Mouse (Mus musculus): ENCODE results near the gene Mfsd6. TPM values are rescaled to one million over a fixed set of nuclear protein-coding genes. Genes with fewer than 3 reads are reported as not detected.
A peak's percentile ranks its signal among the peaks of the same experiment; 100 is the strongest.

Mfsd6 gene
- 1 to 10 TPM; 6.2 to 7.6 TPM for total RNA-seq (2021)
- long read RNA-seq, experiment 1, full-length matches to known transcripts: 8 of 12 reads
- long read RNA-seq, experiment 1, partial matches to known transcripts: 0 of 12 reads
- long read RNA-seq, experiment 1, other reads (novel, unspliced or antisense): 4 of 12 reads
- long read RNA-seq, experiment 2, full-length matches to known transcripts: 4 of 11 reads
- long read RNA-seq, experiment 2, partial matches to known transcripts: 2 of 11 reads
- long read RNA-seq, experiment 2, other reads (novel, unspliced or antisense): 5 of 11 reads

GRCm38 (mm10) chr1:52727056-52727900 lies at the start of gene Mfsd6:
Gene Mfsd6, minus strand, starts transcription at chr1:52727462.
- peak; percentile 22 to 49 for DNase-seq (ENCODE audit: low spot score in 2 of 2)

- DNase-seq (ENCODE audit: low spot score in 2 of 2): no peak
Observed at GRCm38 (mm10) chr1:52765176-52766111, 38.2 kb upstream of the Mfsd6 start.

GRCm38 (mm10) chr1:52763894-52764809 lies 36.9 kb upstream of the Mfsd6 start:
- no peak for DNase-seq (ENCODE audit: low spot score in 2 of 2)

DNA sequence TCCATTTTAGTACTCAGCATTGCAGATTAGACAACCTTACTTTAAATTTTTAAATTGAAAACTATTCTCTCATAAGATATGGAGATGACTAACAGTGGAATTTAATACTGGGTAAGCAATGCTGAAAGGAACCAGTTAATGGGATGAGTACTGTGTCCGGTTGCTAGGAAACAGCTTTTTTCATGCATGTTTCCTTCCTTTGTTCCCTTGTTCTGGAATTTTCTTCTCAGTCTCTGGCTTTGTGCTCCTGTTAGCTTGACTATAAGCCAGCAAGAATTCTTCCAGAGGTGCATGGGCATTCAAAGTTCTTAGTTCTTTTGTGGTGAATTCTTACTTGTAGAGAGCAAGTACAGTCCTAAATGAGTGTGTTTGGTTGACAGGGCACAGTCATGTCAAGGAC lies 30.9 kb upstream of the Mfsd6 start:
- DNase-seq (ENCODE audit: low spot score in 2 of 2): no peak

DNA sequence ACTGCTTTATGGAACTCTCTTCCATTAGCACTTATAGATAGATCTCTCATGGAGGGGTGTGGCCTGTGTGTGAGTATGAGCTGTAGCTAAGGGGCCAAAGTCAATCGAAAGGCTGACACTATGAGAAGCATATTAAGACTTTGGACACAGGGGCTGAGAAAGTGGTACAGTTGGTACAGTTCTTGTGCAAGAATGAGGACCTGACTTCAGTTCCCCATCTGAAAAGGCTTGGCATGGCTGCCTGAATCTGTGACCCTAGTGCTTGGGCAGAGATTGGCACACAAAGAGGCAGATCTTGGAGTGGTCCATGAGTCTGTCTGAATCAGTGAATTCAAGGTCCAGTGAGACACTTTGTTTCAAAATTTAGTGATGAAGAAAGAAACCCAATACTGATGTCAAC lies 27.1 kb upstream of the Mfsd6 start:
- no peak for DNase-seq (ENCODE audit: low spot score in 2 of 2)

DNA sequence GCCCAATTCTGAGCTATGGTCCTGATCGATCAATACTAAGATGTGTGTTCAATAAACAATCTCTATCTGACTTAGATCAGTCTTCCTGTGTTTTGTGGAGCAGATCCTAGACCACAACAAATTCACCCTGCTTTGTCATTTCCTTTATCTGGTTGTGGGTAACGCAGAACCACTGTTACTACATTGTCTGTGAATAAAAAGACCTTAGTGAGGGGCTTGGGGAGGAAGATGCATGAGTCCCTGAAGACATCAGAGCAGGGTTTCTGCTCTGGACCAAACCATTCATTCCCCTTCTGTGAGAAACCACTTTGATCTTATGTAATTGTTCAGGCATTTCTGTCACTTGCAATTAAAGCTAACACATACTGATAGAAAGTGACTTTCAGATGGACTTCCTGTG lies 26.6 kb upstream of the Mfsd6 start:
- DNase-seq (ENCODE audit: low spot score in 2 of 2): no peak

GRCm38 (mm10) chr1:52752706-52753105 lies 25.4 kb upstream of the Mfsd6 start:
- no peak for DNase-seq (ENCODE audit: low spot score in 2 of 2)

DNA sequence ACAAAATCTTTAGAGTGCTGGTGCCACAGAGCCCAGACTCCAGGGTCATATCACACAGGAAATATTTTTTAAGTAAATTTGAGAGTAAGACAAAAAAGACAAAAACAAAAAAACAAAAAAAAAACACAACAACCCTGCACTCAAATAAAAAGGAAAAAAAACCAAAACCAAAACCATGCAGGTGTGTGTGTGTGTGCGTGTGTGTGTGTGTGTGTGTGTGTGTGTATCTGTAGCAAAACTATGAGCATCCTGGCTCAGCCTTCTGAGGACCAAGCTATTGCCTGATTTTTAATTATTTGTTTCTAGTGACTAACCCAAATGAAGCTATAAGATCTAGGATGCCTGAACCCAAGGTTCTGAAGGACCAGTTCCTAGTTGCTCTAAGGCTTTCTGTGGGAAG lies 24.4 kb upstream of the Mfsd6 start:
- no peak for DNase-seq (ENCODE audit: low spot score in 2 of 2)

DNA sequence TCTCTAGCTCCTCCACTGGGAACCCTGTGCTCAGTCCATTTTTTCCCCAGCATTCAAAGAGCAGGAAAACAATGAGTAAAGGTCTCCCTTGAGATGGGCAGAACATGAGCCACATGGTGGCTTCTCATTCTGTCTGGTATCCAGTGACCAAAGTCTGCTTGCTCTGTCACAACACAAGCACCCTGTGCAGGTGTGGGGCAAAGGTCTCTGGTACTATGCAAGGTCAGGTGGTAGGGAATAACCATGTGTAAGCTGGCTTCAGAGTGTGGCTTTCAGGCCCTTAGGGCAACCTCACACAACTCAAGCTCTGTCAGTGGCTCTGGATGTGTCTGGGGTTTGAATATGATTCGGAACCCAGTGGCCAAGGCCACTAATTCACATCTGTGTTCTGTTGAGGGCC lies 22.7 kb upstream of the Mfsd6 start:
- DNase-seq (ENCODE audit: low spot score in 2 of 2): no peak

GRCm38 (mm10) chr1:52748260-52748659 lies 21.0 kb upstream of the Mfsd6 start:
- DNase-seq (ENCODE audit: low spot score in 2 of 2): peak; percentile 33 to 51

DNA sequence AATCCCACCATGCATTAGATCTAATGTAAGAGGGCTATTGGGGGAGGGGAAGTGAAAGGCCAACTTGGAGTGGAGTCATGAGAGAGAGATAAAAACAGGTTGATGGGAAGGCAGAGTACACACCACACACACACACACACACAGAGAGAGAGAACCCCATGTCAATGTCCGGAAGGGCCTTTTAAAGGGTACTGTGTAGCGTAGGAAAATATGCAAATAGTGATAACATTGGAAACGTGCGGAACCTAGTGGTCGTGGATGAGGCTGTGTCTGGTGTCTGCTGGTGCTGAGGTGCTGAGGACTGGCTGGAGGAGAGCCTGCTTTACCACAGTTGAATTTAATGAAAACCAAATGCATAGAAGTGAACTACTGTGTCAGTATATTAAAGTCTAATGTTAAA lies 15.3 kb upstream of the Mfsd6 start:
- DNase-seq (ENCODE audit: low spot score in 2 of 2): no peak

- no peak for DNase-seq (ENCODE audit: low spot score in 2 of 2)
Observed at GRCm38 (mm10) chr1:52734208-52734607, 6.9 kb upstream of the Mfsd6 start.

DNA sequence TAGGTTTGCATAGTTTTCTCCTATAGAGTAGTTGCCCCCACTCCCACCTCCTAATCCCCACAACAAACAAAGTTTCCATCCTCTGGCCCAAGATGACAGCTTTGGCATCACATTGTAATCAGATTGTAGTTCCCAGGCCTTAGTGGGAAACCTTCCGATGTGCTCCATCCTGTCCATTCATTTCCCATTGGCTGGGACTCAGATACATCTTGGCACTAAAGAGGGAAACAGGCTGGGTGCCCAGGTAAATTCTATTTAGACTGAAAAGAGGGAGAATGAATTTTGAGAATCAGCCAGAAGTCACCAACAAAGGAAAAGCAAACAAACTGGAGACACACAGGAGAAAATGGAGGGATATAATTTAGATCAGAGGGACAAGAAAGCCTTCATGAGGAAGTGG lies 3.0 kb upstream of the Mfsd6 start:
- no peak for DNase-seq (ENCODE audit: low spot score in 2 of 2)

- no peak for DNase-seq (ENCODE audit: low spot score in 2 of 2)
Observed at GRCm38 (mm10) chr1:52728857-52729489, 1.7 kb upstream of the Mfsd6 start.

DNA sequence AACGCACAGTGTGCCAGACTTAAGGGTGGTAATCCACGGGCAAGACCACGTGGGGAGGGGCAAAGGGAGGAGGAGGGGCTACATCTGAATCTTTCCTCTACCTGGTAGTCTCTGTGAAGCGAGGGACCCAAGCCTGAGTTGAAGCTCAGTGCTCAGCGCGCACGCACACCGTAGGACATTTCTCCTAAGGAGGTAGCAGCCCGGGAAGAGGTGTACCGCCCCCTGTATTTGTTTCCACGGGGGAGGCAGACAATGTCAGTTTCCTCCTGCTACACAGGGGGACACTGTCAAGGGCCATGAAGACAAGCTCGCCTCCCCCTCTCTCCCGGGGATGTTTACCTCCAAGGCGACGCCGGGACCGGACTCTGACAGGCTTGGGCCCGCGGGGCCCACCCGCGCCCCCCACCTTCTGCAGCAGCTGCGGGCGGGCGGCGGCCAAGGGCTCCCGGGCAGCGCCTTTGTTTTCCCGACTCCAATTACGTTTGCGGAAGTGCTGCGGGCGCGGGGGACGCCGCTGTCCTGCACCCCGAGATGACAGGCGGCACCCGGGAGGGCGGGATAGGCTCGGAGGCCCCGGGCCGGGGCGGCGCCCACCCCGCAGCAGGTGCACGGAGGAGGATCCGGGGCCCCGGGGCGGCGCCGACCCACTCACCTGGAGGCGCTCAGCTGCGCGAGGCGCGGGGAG lies 749 bp downstream of the Mfsd6 start:
- peak; percentile 28 to 49 for DNase-seq (ENCODE audit: low spot score in 2 of 2)

DNA sequence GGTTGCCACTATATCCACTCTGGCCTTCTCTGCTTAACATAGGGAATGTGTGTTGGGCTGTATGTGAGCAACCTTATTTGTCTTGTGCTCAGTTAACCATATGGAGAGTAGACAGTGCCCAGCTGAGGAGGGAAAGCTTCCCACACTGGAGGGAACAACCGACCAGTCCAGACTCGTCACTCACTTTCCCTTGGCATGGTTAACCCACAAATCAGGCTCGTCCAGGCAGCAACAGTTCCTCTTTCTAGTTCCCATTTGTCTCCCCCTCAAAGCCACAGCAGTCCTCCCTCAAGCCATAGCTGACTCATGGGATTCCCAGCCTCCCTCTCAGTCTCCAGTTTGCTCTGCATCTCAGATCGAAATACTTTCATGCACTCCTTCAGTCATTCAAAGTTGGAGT lies 4.7 kb downstream of the Mfsd6 start:
- no peak for DNase-seq (ENCODE audit: low spot score in 2 of 2)

- DNase-seq (ENCODE audit: low spot score in 2 of 2): no peak
Observed at GRCm38 (mm10) chr1:52719096-52719495, 8.2 kb downstream of the Mfsd6 start.

- DNase-seq (ENCODE audit: low spot score in 2 of 2): no peak
Observed at GRCm38 (mm10) chr1:52718068-52718748, 9.1 kb downstream of the Mfsd6 start.

DNA sequence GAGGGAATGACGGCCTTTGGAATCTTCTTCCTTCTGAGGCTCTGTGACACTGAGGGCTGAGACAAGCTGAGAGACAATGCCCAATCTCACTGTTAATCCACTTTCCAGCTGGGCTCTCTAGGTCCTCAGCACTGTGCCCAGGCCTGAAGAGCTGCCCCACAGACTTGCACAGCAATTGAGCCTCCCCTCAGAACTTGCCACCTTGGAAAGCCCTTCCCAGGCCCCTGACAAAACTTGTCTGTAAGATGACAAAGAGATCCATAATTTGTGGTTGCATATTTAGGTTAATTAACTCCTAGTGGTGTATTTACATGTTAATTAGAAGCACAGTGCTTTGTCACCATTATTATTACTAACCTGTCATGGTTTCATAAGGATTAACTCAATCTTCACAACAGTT lies 12.8 kb downstream of the Mfsd6 start:
- DNase-seq (ENCODE audit: low spot score in 2 of 2): no peak

All from gastrocnemius, postnatal 4 days (tissue).